Mouse (Mus musculus) macrophage (primary cell): ENCODE measurements around the gene Htra2. TPM values are rescaled to one million over a fixed set of nuclear protein-coding genes. Genes with fewer than 3 reads are reported as not detected.

Experiments used
- H3K27ac ChIP-seq: fragments of 350-480 bp; formaldehyde crosslinking; 2 replicates; pipeline ENCODE4 v1.9.0; 2021
- H3K36me3 ChIP-seq: fragments of 350-480 bp; formaldehyde crosslinking; 2 replicates; pipeline ENCODE4 v1.9.0; 2021; ENCODE audit errors: inconsistent target
- H3K4me3 ChIP-seq: fragments of 350-480 bp; formaldehyde crosslinking; 2 replicates; pipeline ENCODE4 v1.9.0; 2021; ENCODE audit errors: inconsistent target
- H3K79me2 ChIP-seq: fragments of 350-480 bp; formaldehyde crosslinking; 2 replicates; pipeline ENCODE4 v1.9.0; 2021; ENCODE audit errors: inconsistent target
- WGBS: methylation state at CpG from one replicate; pipeline ENCODE4 v1.1.7; 2026; ENCODE audit warnings: inconsistent platforms; ENCODE audit not compliant: missing documents; 5-methylcytosine and 5-hydroxymethylcytosine counted together
- polyA plus RNA-seq: library from polyadenylated mRNA; stranded (reverse); fragments of 250-400 nt; gene quantifications from 3 replicates; pipeline ENCODE4 v1.2.4, GENCODE M21; 2018; ENCODE audit warnings: inconsistent platforms

Htra2 gene
- polyA plus RNA-seq, 1 experiment from 2014 or later = 33.7 TPM

DNA sequence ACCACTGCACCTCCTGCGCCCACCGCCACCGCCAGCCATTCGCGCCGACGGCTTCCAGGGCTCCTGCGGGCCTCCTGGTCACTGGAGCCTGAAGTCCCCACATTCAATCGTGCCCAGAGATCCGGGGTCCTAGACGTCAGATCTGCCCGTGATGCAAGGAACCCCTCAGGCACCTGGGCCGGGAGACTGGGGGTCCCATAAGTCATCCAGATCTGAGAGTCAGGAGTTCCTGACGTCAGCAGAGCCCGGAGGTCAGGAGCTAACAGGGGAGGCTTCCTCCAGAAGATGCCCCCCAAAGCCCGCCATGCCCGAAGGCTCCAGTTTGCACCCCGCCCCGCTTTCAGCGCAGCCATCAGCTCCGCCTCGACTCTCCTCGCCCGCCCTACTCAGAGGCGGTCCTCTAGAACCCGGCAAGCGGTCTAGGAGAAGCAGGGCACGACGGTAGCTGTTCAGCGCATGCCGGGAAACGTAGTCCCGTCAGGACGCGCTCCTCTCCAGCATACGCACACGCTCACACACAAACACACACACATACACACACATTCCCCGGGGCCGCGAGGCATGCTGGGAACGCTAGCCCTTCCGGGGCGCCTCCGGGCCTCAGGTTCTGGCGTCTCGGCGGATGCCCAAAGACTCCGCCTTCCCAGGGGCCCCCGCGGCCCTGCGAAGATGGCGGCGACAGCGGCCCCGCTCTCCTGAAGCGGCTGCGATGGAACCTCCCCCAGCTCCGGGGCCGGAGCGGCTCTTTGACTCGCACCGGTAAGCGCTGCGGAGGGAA is 810 bp downstream of the Htra2 start, which contains the start of gene Aup1:
Aup1 (plus strand) TSS at position 448 of the 778 bp plus-strand sequence.
- H3K36me3 ChIP-seq = peaks cover 35% of the 10 kb centered on the region; the same call in 1 of the 2 replicates
- 1% methylated on average over 57 of the region's 64 CpGs for WGBS

GRCm38 (mm10) chr6:83053136-83053960 is 1.7 kb downstream of the Htra2 start:
- H3K36me3 ChIP-seq = peaks cover 35% of the 10 kb centered on the region; the same call in 1 of the 2 replicates
- H3K27ac ChIP-seq = peak overlapping the region; percentile 80

More for the DNA sequence above, 810 bp downstream of the Htra2 start, which contains the start of gene Aup1:
- Histone ChIP-seq H3K79me2 (peaks cover 56% of the 10 kb centered on the region), H3K4me3 (peak within 1 kb of the TSS; percentile 82), H3K27ac (peak within 1 kb of the TSS; percentile 80)

GRCm38 (mm10) chr6:83049367-83049766 is 5.7 kb downstream of the Htra2 start:
- peaks cover 33% of the 10 kb centered on the region for H3K79me2 ChIP-seq
- H3K4me3 ChIP-seq = no peak overlapping the region
- peaks cover 14% of the 10 kb centered on the region; the same call in 1 of the 2 replicates for H3K36me3 ChIP-seq
- H3K27ac ChIP-seq = no peak overlapping the region
- WGBS = 93% methylated on average over 10 of the region's 10 CpGs

More at GRCm38 (mm10) chr6:83053136-83053960, 1.7 kb downstream of the Htra2 start:
- Histone ChIP-seq H3K4me3 (peak overlapping the region; percentile 76), H3K79me2 (peaks cover 56% of the 10 kb centered on the region)
- WGBS = 7% methylated on average over 26 of the region's 26 CpGs

DNA sequence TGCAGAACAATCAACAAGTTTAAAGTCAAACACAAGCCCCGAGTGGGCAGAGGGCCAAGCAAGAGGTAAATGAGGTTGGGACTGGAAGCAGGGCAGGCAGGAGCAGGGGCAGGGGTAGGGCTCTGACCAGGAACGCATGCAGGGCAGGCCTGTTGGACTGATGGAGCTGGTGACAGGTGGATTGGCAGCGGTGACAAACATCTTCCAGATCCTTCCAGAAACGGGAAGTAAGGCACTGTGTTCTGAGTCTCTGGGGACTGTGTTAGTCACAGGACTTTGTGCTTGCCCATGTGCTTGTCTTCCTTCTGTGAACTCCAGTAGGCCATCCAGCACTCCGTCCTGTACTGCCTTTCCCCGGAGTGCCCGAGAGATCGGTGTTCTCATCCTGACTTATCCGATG is 10.3 kb downstream of the Htra2 start:
- no peak overlapping the region for H3K4me3 ChIP-seq
- 35% methylated on average over 8 of the region's 9 CpGs for WGBS
- H3K36me3 ChIP-seq = no peaks in the 10 kb centered on the region
- H3K27ac ChIP-seq = peak overlapping the region; percentile 96
- peaks cover 16% of the 10 kb centered on the region; the same call in 1 of the 2 replicates for H3K79me2 ChIP-seq

DNA sequence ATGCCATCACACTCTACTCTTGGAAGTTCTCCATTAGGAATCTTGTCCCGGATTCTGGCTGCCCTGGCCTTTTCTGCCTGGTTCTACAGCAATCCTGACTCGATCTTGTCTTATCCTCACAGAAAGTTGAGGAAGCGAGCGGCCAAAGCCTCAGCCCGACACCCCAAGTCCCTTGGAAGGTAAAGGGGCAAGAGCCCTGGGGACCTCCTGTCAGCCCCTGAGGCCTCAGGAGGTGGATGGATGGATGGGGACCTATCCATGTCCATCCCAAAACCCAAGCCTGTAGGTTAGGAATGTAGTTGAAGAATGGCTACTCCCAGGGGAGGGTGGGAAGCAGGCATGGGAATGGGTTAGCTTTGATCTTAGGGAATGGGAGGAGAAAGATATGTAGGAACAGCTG is 11.1 kb downstream of the Htra2 start:
- 92% methylated on average over 5 of the region's 5 CpGs for WGBS
- peak overlapping the region; percentile 96 for H3K27ac ChIP-seq

GRCm38 (mm10) chr6:83043561-83043960 is 11.5 kb downstream of the Htra2 start:
- peak overlapping the region; percentile 96 for H3K27ac ChIP-seq
- 75% methylated on average over 6 of the region's 6 CpGs for WGBS
- H3K36me3 ChIP-seq = no peaks in the 10 kb centered on the region
- H3K79me2 ChIP-seq = peaks cover 16% of the 10 kb centered on the region; the same call in 1 of the 2 replicates
- H3K4me3 ChIP-seq = no peak overlapping the region

More for the DNA sequence above, 11.1 kb downstream of the Htra2 start:
- H3K4me3 ChIP-seq = no peak overlapping the region
- peaks cover 16% of the 10 kb centered on the region; the same call in 1 of the 2 replicates for H3K79me2 ChIP-seq
- H3K36me3 ChIP-seq = no peaks in the 10 kb centered on the region

DNA sequence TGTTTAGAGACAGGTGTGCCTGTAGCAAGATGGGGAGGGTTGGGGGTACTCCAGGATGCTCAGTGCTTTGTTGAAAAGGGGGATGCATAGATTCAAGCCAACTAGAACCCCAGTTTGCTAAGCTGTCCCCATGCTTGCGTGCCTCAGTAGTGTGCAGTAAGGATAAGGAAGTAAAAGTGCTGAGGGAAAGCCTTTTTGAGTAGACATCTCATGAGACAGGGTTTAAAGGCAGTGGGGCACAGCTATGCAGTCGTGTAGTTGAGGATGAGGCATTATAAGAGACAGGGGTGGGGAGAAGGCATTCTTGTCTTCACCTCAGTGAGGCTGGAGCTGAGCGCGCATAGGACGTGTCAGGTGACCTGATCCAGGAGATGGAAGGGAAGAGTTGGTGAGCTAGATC is 14.5 kb downstream of the Htra2 start:
- H3K79me2 ChIP-seq = peaks cover 16% of the 10 kb centered on the region; the same call in 1 of the 2 replicates
- peak overlapping the region; percentile 68 for H3K27ac ChIP-seq
- WGBS = 71% methylated on average over 5 of the region's 5 CpGs
- H3K36me3 ChIP-seq = no peaks in the 10 kb centered on the region
- peak overlapping the region; percentile 8; the same call in 1 of the 2 replicates for H3K4me3 ChIP-seq

DNA sequence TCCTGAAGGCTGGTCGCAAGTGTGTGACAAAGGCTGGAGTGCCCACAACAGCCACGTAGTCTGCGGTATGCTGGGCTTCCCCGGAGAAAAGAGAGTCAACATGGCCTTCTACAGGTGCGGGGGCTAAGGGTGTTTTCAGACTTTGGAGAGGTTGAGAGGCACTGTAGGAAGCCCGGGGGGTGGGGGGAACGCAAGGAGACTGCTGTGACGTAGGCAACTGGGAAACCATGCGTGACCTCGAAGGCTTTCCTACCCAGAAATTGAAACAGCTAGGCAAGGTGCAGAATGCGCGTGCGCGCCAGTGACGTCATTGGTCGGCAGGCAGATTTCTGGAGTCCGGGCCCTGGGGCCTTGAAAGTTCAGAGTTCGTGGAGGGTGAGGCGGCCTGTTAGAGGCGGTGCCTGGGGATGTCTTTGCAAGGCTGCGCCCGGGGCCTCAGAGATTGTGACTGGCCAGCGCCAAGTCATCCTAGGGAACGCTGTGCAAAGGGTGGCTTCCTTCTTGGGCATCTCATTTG is 16.5 kb downstream of the Htra2 start:
- H3K27ac ChIP-seq = peak overlapping the region; percentile 19

DNA sequence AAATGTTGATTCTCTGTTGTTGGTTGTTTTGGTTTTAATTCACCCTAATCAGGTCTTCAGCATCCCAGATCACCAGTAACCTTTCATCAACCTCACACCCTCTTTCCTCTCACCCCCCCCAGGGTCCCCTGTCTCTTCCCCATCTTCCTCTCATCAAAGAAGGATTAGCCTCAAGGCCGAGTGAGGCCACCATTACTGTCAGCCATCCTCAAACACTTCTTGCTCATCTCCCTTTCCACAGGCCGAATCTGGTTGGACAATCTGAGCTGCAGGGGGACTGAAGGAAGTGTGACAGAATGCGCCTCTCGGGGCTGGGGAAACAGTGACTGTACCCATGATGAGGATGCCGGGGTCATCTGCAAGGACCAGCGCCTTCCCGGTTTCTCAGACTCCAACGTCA is 17.9 kb downstream of the Htra2 start:
- Histone ChIP-seq H3K4me3 (no peak overlapping the region), H3K36me3 (no peaks in the 10 kb centered on the region), H3K79me2 (peaks cover 23% of the 10 kb centered on the region), H3K27ac (no peak overlapping the region)
- 86% methylated on average over 8 of the region's 8 CpGs for WGBS

More for the DNA sequence above, 16.5 kb downstream of the Htra2 start:
- 29% methylated on average over 22 of the region's 24 CpGs for WGBS
- Histone ChIP-seq H3K4me3 (no peak overlapping the region), H3K79me2 (peaks cover 16% of the 10 kb centered on the region; the same call in 1 of the 2 replicates), H3K36me3 (no peaks in the 10 kb centered on the region)

- WGBS = 95% methylated on average over 5 of the region's 5 CpGs
- H3K4me3 ChIP-seq = peak overlapping the region; percentile 99
- H3K36me3 ChIP-seq = peaks cover 24% of the 10 kb centered on the region; the same call in 1 of the 2 replicates
Measured at GRCm38 (mm10) chr6:83034463-83035055, 20.5 kb downstream of the Htra2 start.

GRCm38 (mm10) chr6:83033249-83034185 is 21.6 kb downstream of the Htra2 start, which contains the start of the genes Dok1 and Loxl3:
TSS of gene Dok1 (minus strand) at chr6:83033471.
TSS of gene Loxl3 (plus strand) at chr6:83034173.
- Histone ChIP-seq H3K79me2 (peaks cover 25% of the 10 kb centered on the region), H3K4me3 (peak within 1 kb of the TSS; percentile 99), H3K27ac (peak within 1 kb of the TSS; percentile 95), H3K36me3 (peaks cover 24% of the 10 kb centered on the region; the same call in 1 of the 2 replicates)
- 3% methylated on average over 44 of the region's 51 CpGs for WGBS

More at GRCm38 (mm10) chr6:83034463-83035055, 20.5 kb downstream of the Htra2 start:
- peaks cover 25% of the 10 kb centered on the region for H3K79me2 ChIP-seq
- 0 out of 2 replicates have a peak overlapping the region, but pooled peaks have one; percentile 95 for H3K27ac ChIP-seq

DNA sequence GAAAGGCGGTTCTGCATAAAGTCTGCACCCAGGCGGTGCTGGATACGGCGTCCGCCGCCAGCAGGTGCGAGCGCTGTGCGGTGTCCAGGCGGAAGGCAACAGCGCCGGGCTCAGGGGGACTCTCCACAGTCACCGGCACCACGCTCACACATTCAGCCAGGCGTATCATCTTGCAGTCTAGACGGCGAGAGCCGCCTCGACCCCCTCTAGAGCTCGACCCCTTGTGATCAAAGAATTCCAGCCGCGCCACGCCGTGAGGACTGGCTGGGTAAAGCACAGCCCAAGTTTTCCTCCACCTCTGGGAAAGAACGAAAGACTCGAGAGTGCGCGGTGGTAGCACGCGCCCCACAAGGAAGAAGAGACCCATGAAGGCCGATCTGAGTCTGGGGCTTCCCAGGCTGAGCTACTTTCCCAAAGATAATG is 22.3 kb downstream of the Htra2 start:
- 1% methylated on average over 31 of the region's 31 CpGs for WGBS
- Histone ChIP-seq H3K4me3 (peak overlapping the region; percentile 99), H3K79me2 (peaks cover 25% of the 10 kb centered on the region), H3K27ac (peak overlapping the region; percentile 95), H3K36me3 (peaks cover 24% of the 10 kb centered on the region; the same call in 1 of the 2 replicates)
